Mouse (Mus musculus): ENCODE data around the gene Mrtfa.

GRCm38 (mm10) chr15:81219054-81219453 is 28.5 kb upstream of the Mrtfa start:
- TF ChIP-seq CTCF (IDR thresholded peaks at IDR 0.05; ENCODE audit: low read depth) (no peak), EP300 (IDR thresholded peaks at IDR 0.05; ENCODE audit: low read depth) (no peak)

Measured in liver, embryonic 14.5 days (tissue).